Mouse (Mus musculus) spleen, adult 2 months (tissue): Measurements from ENCODE around the gene Cmtm8.

ENCODE experiments used
- CTCF ChIP-seq: fragments of 200-500 bp; IDR thresholded peaks from 2 replicates; pipeline ENCODE4 v1.5.1; 2011; ENCODE audit warnings: mild to moderate bottlenecking, inconsistent platforms; ENCODE audit not compliant: insufficient read depth, insufficient read length, insufficient replicate concordance; ENCODE audit errors: extremely low read depth
- POLR2A ChIP-seq: fragments of 200-500 bp; IDR thresholded peaks from 2 replicates; pipeline ENCODE4 v1.6.1; 2011; ENCODE audit warnings: low read depth, low read length, inconsistent platforms

DNA sequence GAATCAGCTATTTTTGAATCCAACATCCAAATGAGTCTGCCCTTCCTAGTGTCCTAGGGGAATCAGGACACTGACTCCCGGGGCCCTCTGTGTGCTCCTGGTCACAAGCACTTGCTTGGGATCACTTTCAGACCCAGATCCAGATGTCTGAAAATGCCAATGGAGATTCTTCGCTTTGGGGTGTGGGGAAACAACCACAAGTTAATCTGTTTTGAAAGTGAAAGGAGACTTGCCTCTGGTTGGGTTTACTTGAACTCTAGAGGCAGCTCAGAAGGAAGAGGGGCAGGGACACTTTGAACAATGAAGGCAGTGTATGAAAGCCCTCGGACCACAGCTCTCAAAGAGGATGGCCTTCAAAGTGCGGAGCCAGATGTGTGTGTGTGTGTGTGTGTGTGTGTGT lies 49.5 kb downstream of the Cmtm8 start:
- TF ChIP-seq POLR2A (no peak), CTCF (no peak)
